Mouse (Mus musculus) thymus, postnatal 36 days (tissue): ENCODE results near the gene Ctxn1.
"Not testable (repeated sequence)": the region's sequence is repeated elsewhere in the genome, so short reads cannot be mapped to it uniquely, and the experiment has no call there.

Source experiments
- DNase-seq, 2 experiments: peaks; one replicate each; pipeline ENCODE4 v3.0.0; 2022; ENCODE audit warnings: mixed read lengths in 2 of 2

The Ctxn1 gene

DNA sequence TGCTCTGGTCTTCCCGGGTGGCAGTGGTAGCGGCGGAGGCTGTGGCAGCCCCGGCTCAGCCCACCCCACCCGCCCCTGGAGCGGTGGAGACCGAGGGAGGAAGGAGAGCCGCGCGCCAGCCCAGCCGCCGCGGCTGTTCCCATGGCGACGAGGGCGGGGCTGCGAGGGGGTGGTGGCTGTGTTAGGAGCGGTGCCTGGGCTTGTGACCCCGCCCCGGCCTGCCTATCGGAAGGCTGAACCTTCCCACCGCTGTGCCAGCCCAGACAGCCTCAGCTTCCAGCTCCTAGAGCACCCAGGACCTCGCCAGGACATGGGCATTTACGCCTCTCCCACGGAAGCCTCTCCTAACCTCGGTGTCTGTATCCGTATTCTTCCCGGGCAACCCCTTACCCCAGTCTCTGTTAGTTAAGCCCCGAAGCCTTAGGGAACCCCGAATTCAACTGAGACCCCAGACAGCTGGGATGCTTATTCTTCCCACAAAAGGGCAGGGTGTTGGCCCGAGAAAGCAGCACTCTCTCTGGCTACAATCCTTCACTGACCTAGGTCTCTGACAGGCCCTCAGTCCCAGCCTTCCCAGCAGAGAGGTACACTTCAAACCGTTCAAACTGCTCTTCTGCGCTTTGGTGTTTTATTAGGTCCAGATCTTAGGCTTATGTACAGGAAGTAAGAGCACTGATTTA, at the start of gene Ctxn1:
Gene Ctxn1, minus strand, starts transcription at position 150 of the 680 bp plus-strand sequence.
- peak; percentile 97 to 98 for DNase-seq

GRCm38 (mm10) chr8:4305838-4306237, 46.8 kb upstream of the Ctxn1 start:
- DNase-seq, result no peak

DNA sequence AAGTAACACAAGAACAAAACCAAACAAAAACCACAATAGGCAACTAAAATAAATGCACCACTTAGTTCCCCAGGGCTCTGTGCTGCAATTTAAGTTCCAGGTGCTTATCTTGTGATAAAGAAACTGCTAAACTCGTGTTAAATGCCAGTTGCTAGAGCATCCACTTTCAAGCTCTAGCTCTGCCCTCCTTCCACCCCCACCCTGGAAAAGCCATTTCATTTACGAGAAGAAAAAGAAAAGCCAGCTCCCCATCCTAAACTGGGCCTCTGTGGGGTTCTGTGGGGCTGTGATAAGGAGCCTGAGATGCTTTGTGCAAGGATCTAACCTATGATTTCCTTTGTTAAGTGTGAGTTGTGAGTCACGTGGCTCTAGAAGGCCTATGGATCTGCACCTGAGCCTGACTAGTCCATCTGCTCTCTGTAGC, 45.1 kb upstream of the Ctxn1 start:
- no peak for DNase-seq

- DNase-seq, result no peak
Measured at GRCm38 (mm10) chr8:4297822-4298221, 38.7 kb upstream of the Ctxn1 start.

- no peak for DNase-seq
Measured at GRCm38 (mm10) chr8:4292738-4293137, 33.7 kb upstream of the Ctxn1 start.

DNA sequence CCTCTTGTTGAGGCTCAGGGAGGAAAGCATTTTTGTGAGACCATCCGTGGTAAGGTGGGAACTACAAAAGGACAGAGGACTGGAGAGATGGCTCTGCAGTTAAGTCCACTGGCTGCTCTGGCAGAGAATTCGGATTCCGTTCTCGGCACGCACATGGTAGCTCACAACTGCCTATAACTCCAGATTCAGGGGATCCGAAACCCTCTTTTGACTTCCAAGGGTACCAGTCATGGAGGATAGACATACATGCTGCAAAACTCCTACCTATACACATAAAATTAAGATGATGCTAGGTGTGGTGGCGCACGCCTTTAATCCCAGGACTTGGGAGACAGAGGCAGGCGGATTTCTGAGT, 17.0 kb upstream of the Ctxn1 start:
- no peak for DNase-seq

DNA sequence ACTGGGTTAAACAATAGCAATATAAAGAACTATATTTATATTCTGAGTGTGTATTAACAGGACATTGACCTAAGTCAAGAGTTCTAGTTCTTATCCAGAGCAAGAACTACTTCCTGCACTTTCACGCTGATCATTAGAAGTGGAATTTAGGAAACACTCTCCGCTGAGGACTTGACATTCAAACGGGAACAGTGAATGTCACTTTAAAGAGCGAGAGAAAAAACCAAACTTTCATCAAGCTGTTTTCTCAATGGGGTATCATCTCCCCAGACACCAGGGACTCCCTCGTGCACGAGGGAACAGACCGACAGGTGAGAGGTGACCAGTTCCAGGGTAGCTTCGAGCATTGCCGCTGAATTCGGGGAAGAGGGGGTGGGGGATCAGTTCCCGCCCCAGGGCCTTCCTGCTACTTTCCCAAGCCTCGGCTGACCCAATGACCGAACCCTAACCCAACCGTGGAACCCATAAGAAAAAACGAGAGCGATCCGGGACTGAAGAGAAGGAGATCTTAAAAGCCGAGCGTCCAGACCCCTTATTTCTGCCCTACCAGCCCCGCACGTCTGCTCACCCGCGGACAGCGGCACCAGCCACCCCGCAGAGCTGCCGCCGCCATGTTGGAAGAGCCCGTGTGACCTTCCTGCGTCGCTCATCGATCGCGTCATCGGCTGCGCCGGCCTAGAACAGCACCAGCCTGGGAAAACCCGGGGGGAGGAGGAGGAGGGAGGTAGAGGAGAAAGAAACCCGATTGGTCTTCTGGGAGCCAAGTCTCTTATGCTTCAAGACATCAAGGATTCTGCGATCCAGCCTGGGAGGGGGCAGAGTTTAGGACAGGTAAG, 16.4 kb upstream of the Ctxn1 start, which contains the start of gene Timm44:
Gene Timm44, minus strand, starts transcription at position 639 of the 836 bp plus-strand sequence.
- DNase-seq, result peak; percentile 91 to 92

- DNase-seq, result no peak
Measured at GRCm38 (mm10) chr8:4269609-4270008, 10.5 kb upstream of the Ctxn1 start.

DNA sequence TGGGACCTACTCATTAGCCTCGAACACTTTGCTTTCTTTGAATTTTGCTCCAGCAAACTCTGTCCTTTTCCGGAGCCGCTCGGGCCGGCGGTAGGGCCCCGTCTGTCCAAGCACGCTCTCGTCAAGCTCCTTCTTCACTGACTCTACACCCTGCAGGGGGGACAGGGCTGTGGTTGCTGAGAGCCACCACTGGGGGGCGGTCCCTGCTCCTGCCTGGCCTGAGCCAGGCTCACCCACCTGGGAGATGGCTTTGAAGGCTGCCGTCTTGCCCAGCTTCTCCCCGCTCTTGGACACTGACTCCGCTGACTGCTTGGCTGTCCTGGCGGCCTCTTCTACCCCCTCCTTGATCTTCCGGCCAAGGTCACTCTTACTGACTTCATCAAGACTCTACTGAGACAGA, 8.6 kb upstream of the Ctxn1 start:
- no peak for DNase-seq

GRCm38 (mm10) chr8:4265160-4265914, 6.3 kb upstream of the Ctxn1 start:
- no peak for DNase-seq

- no peak for DNase-seq
Measured at GRCm38 (mm10) chr8:4263105-4263791, 4.2 kb upstream of the Ctxn1 start.

GRCm38 (mm10) chr8:4259805-4260170, 714 bp upstream of the Ctxn1 start:
- DNase-seq, result no peak

- peak in 1 of 2 experiments; percentile 48 for DNase-seq
Measured at GRCm38 (mm10) chr8:4258678-4259077, 396 bp downstream of the Ctxn1 start.

- peak; percentile 83 for DNase-seq
Measured at GRCm38 (mm10) chr8:4258233-4258632, 841 bp downstream of the Ctxn1 start.

DNA sequence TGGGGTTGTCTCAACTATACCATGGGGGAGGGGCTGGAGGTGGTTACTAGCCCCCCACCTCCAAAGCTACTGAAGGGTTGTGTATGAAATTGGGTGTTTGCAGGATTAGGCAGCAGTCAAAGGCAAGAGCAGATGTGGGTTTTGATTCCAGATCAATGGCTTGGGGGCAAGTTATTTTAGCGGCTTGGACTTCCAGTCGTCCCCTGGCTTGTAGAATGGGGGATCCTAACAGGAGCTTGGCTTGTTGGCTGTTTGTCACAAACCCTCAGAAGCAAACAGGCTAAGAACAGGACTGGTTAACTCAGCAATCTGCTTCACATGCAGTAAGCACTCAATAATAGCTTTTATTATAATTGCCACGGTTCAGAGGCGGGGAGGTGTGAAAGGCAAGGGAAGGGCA, 1.7 kb downstream of the Ctxn1 start:
- DNase-seq, result no peak

- DNase-seq, result no peak
Measured at GRCm38 (mm10) chr8:4256911-4257310, 2.2 kb downstream of the Ctxn1 start.

DNA sequence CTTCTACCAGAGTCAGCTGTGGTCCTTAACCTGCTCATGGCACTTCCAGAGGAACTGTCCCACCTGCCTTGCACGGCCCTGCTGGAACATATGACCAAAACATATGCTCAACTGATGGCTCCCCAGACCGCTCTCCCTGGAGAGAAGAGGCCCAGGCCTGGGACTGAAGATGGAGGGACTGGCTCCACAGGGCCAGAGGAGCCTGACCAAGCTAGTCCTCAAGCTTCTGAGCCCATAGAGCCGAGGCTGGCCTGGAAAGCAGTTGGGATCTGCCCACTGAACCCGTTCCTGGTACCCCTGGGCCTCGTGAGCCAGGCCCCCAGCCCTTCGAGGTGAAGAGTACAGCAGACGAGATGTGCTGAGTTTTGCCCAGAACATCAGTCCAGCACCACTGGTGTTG, 3.6 kb downstream of the Ctxn1 start:
- DNase-seq, result not testable (repeated sequence)

- DNase-seq, result no peak
Measured at GRCm38 (mm10) chr8:4254001-4254400, 5.1 kb downstream of the Ctxn1 start.

DNA sequence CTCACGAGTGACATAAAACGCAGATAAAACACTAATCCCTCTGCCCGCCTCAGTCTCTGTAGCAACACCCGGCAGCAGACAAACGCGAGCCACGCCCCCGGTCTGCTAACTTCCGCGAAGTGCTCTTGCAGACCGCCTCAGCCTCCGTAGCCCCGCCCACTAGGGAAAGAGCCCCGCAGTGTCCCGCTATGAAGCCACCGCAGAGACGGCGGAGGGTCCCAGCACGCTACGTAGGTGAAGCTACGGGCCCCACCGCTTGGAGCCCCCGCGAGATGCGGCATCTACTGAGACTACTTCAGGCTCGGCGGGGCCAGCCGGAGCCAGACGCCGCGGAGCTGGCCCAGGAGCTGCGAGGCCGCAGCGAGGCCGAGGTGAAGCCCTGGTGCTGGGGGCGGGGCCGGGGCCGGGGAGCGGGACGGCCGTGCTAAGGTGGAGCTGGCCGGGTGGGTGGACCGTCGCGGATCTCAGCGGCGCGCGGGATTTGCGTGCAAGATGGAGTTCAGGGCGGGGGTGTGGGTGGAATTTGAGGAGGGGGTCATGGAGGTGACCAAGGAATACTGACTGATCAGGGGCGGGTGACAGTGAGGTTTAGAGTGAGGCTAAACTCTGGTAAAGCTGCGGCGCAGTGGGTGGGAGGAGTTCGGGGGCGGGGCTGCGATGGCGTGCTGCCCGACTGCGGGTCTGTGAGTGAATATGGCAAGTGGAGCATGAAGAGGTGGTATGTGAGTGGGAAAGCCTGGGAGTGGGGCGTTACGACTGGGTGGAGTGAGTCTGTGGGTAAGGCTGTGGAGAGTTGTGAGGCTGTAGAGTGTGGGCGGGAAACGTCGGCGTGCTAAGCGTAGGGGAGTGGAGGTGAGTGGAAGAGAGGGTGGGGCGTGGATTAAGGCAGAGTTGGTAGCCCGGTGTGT, 5.9 kb downstream of the Ctxn1 start, which contains the start of gene Snapc2:
Gene Snapc2, plus strand, starts transcription at position 147 of the 908 bp plus-strand sequence.
- DNase-seq, result peak; percentile 95

DNA sequence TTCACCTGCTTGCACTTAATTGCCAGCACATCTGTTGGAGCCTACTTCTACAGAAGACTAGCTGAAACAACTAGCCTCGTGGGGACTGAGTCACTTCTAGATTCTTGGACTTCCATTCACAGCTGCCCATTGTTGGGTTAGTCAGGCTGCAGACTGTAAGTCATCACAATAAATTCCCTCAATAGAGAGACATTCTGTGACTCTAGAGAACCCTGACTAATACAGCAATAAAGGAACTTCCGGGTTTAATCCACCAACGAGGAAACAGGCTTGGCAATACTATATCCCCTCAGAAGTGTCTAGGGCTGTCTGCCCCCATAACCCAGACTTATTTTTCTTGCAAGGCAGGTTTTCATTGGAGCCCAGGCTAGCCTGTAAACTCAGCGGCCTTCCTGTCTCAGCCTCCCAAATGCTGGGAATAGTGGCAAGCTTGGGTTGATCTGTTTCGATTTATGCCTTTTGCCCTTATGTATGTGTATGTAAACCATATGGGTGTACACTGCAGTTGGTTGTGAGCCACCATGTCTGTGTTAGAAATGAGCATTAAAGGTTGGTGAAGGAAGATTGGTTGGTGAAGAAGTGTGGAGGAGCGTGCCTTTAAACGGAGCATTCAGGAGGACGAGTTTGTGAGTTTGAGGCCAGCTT, 6.8 kb downstream of the Ctxn1 start:
- DNase-seq, result no peak
